Comparison of ENCODE assay signal across 10 mouse cellular contexts in genomic region chr6:83762344-83762743, GRCm38 (mm10). TPM values are rescaled to one million over a fixed set of nuclear protein-coding genes. Genes with fewer than 3 reads are reported as not detected.
DNase-seq lines count a peak whose midpoint lies in the region; ATAC-seq lines count a peak whose summit lies in the region.
"Had no signal": no experiment of that assay in that cellular context is flagged by ENCODE, and none has a peak within 500 bp of the region (broad histone marks: within the 10 kb centered on the region; RNA-seq: fewer than 3 reads in every experiment).

Ankrd53 (plus strand) TSS chr6:83762644.

- no peak for DNase-seq in heart, adult 9 months (ENCODE audit: low spot score in 2 of 2)
- no peak for DNase-seq in midbrain, embryonic 11.5 days (ENCODE audit: low spot score, missing footprints)
- DNase-seq in frontal cortex, adult 2 months (ENCODE audit: extremely low spot score in 1 of 2, low spot score in 1 of 2), result no peak
- DNase-seq in adrenal gland, adult 2 months, result no peak

- H3K36me3 ChIP-seq in heart, embryonic 15.5 days, result no peaks in the 10 kb centered on the region
- peaks cover 4% of the 10 kb centered on the region; the same call in 1 of the 2 replicates for H3K36me3 ChIP-seq in hindbrain, embryonic 13.5 days
- no peaks in the 10 kb centered on the region for H3K36me3 ChIP-seq in midbrain, embryonic 11.5 days (ENCODE audit: control insufficient read depth, insufficient read depth, low read length)

- H3K4me3 ChIP-seq in heart, embryonic 15.5 days, result peak within 1 kb of the TSS; percentile 46
- peak within 1 kb of the TSS; percentile 30 for H3K4me3 ChIP-seq in brown adipose tissue, adult 24 weeks (ENCODE audit: insufficient read depth, low read depth, low read length)
- peak within 1 kb of the TSS; percentile 13 for H3K4me3 ChIP-seq in hindbrain, embryonic 13.5 days
- H3K4me3 ChIP-seq in midbrain, embryonic 11.5 days (ENCODE audit: low read depth, low read length), result peak within 1 kb of the TSS; percentile 21

- H3K9ac ChIP-seq in heart, embryonic 15.5 days, result peak within 1 kb of the TSS; percentile 52
- 0 out of 2 replicates have a peak within 1 kb of the TSS, but pooled peaks have one; percentile 1 for H3K9ac ChIP-seq in hindbrain, embryonic 13.5 days
- peak within 1 kb of the TSS; percentile 41 for H3K9ac ChIP-seq in midbrain, embryonic 11.5 days (ENCODE audit: low read length)

- H3K27me3 ChIP-seq in heart, embryonic 15.5 days, result peaks cover 64% of the 10 kb centered on the region
- H3K27me3 ChIP-seq in hindbrain, embryonic 13.5 days, result peaks cover 72% of the 10 kb centered on the region
- H3K27me3 ChIP-seq in midbrain, embryonic 11.5 days (ENCODE audit: control insufficient read depth, insufficient read depth, low read length), result peaks cover 59% of the 10 kb centered on the region

- WGBS in heart, embryonic 15.5 days, result 25% methylated on average over 6 of the region's 6 CpGs
- 27% methylated on average over 6 of the region's 6 CpGs for WGBS in hindbrain, embryonic 13.5 days
- 28% methylated on average over 6 of the region's 6 CpGs for WGBS in midbrain, embryonic 11.5 days

- H3K4me2 ChIP-seq in heart, embryonic 15.5 days, result peak within 1 kb of the TSS; percentile 85
- H3K4me2 ChIP-seq in hindbrain, embryonic 13.5 days, result peak within 1 kb of the TSS; percentile 37
- H3K4me2 ChIP-seq in midbrain, embryonic 11.5 days, result peak within 1 kb of the TSS; percentile 44

- H3K27ac ChIP-seq in heart, embryonic 15.5 days, result no peak within 1 kb of the TSS
- no peak within 1 kb of the TSS for H3K27ac ChIP-seq in brown adipose tissue, adult 24 weeks (replicated peaks; ENCODE audit: low read depth, low read length)
- no peak within 1 kb of the TSS for H3K27ac ChIP-seq in hindbrain, embryonic 13.5 days
- H3K27ac ChIP-seq in midbrain, embryonic 11.5 days (ENCODE audit: low read depth, low read length), result no peak within 1 kb of the TSS

- peaks cover 26% of the 10 kb centered on the region for H3K4me1 ChIP-seq in heart, embryonic 15.5 days (replicated peaks)
- H3K4me1 ChIP-seq in brown adipose tissue, adult 24 weeks (ENCODE audit: control insufficient read depth, insufficient read depth, insufficient read length, low read length), result no peaks in the 10 kb centered on the region; the same call in 1 of the 2 replicates
- H3K4me1 ChIP-seq in hindbrain, embryonic 13.5 days (replicated peaks), result peaks cover 18% of the 10 kb centered on the region
- H3K4me1 ChIP-seq in midbrain, embryonic 11.5 days (ENCODE audit: control insufficient read depth, insufficient read depth, low read length), result peaks cover 8% of the 10 kb centered on the region

- H3K9me3 ChIP-seq in heart, embryonic 15.5 days (replicated peaks), result no peaks in the 10 kb centered on the region
- no peaks in the 10 kb centered on the region for H3K9me3 ChIP-seq in hindbrain, embryonic 13.5 days
- no peaks in the 10 kb centered on the region for H3K9me3 ChIP-seq in midbrain, embryonic 11.5 days (ENCODE audit: control insufficient read depth, low read length)

- ATAC-seq in heart, embryonic 15.5 days (replicated peaks; ENCODE audit: insufficient number of reproducible peaks, insufficient read depth, low FRiP score, low read depth), result no peak
- ATAC-seq in hindbrain, embryonic 13.5 days (ENCODE audit: low FRiP score), result no peak
- ATAC-seq in midbrain, embryonic 11.5 days (ENCODE audit: low FRiP score), result no peak
- no peak for ATAC-seq in activated CD4-positive, CD25-positive, alpha-beta regulatory T cell, adult 4 months

RNA-seq across cellular contexts. Expression of gene Ankrd53, which starts in this region (rescaled TPM):
- 0.10 and 0.24 TPM in 2 replicates for polyA plus RNA-seq in heart, embryonic 15.5 days (2015; fragmentation: Nextera tagmentation; extraction: Ambion mirVana)
- polyA plus RNA-seq in brown adipose tissue, adult 24 weeks (2012; ENCODE audit: insufficient read depth, insufficient read length, missing spikeins), result not detected in 2 replicates
- polyA plus RNA-seq in hindbrain, embryonic 13.5 days (2015; fragmentation: Nextera tagmentation; extraction: Ambion mirVana), result 0.19 and 0.21 TPM in 2 replicates
- polyA plus RNA-seq in midbrain, embryonic 11.5 days (2014; fragmentation: Nextera tagmentation; extraction: Ambion mirVana), result 0.18 TPM in 1 of 2 replicates, not detected in the other
- polyA plus RNA-seq in frontal cortex, adult 2 months (2012; rRNA removed), result not detected in 2 replicates
- total RNA-seq in adrenal gland, adult 2 months (2021), result not detected
- polyA plus RNA-seq in adrenal gland, adult 2 months (2012; rRNA removed), result 0.06 TPM in 1 of 2 replicates, not detected in the other
- polyA plus RNA-seq in activated CD4-positive, CD25-positive, alpha-beta regulatory T cell, adult 4 months (2017; shearing (Covaris generic)), result not detected
- total RNA-seq: adrenal gland, postnatal 36 days had no signal
- polyA plus RNA-seq: CD4-positive, CD25-positive, alpha-beta regulatory T cell, adult 4 months had no signal

Comparison
In these comparisons a context has a peak if more than half of its experiments do, and no peak if none do; other contexts are left out.
1. H3K9ac ChIP-seq: peak in every context shown above with its lines; median percentile 52 in heart, embryonic 15.5 days; 41 in midbrain, embryonic 11.5 days; 1 in hindbrain, embryonic 13.5 days.